Mouse (Mus musculus) forebrain, embryonic 11.5 days (tissue): ENCODE measurements around the gene Gcc1. TPM values are rescaled to one million over a fixed set of nuclear protein-coding genes. Genes with fewer than 3 reads are reported as not detected.

Source experiments
- ATAC-seq: fragments of 200-750 bp; cut with Nextera tagmentation; replicated peaks from 2 replicates; pipeline ENCODE4 v1.8.0; 2017; ENCODE audit warnings: moderate TSS enrichment; ENCODE audit not compliant: low FRiP score
- DNase-seq: peaks from one replicate; pipeline ENCODE4 v3.0.0-alpha.2; 2017; ENCODE audit warnings: low spot score
- H3K27ac ChIP-seq: fragments of 300-500 bp; sonication (generic); 2 replicates; pipeline ENCODE4 v1.5.1; 2014; ENCODE audit warnings: low read depth, low read length
- H3K27me3 ChIP-seq: fragments of 300-500 bp; sonication (generic); 2 replicates; pipeline ENCODE4 v1.6.1; 2014; ENCODE audit warnings: mild to moderate bottlenecking, low read length, mixed read lengths; ENCODE audit not compliant: control insufficient read depth, insufficient read depth
- H3K36me3 ChIP-seq: fragments of 300-500 bp; sonication (generic); 2 replicates; pipeline ENCODE4 v1.6.1; 2014; ENCODE audit warnings: mild to moderate bottlenecking, low read length, moderate library complexity, mixed read lengths; ENCODE audit not compliant: control insufficient read depth, insufficient read depth
- H3K4me1 ChIP-seq: fragments of 300-500 bp; sonication (generic); replicated peaks from 2 replicates; pipeline ENCODE4 v1.6.1; 2014; ENCODE audit warnings: low read length, mixed read lengths; ENCODE audit not compliant: control insufficient read depth, insufficient read depth
- H3K4me2 ChIP-seq: fragments of 300-500 bp; sonication (generic); 2 replicates; pipeline ENCODE4 v1.6.1; 2014; ENCODE audit warnings: low read depth, mild to moderate bottlenecking, low read length, moderate library complexity, mixed read lengths; ENCODE audit not compliant: severe bottlenecking
- H3K4me3 ChIP-seq: fragments of 300-500 bp; sonication (generic); 2 replicates; pipeline ENCODE4 v1.5.1; 2014; ENCODE audit warnings: low read depth, low read length
- H3K9ac ChIP-seq: fragments of 300-500 bp; sonication (generic); 2 replicates; pipeline ENCODE4 v1.6.1; 2014; ENCODE audit warnings: low read length
- H3K9me3 ChIP-seq: fragments of 300-500 bp; sonication (generic); 2 replicates; pipeline ENCODE4 v1.6.1; 2016; ENCODE audit warnings: low read length, mixed read lengths; ENCODE audit not compliant: control insufficient read depth
- WGBS: fragments of 180-500 bp; shearing (Covaris S2); extraction: QIAGEN DNeasy Blood & Tissue Kit; methylation state at CpG from one replicate; pipeline ENCODE4 v1.1.7; 2014; 5-methylcytosine and 5-hydroxymethylcytosine counted together
- polyA plus RNA-seq: library from polyadenylated mRNA; unstranded; fragments of >200 nt; fragmentation: Nextera tagmentation; extraction: Ambion mirVana; gene quantifications from 2 replicates; pipeline ENCODE4 v1.2.1, GENCODE M21; 2014

Gcc1 gene
- 9.3 and 10.4 TPM in 2 replicates for polyA plus RNA-seq

DNA sequence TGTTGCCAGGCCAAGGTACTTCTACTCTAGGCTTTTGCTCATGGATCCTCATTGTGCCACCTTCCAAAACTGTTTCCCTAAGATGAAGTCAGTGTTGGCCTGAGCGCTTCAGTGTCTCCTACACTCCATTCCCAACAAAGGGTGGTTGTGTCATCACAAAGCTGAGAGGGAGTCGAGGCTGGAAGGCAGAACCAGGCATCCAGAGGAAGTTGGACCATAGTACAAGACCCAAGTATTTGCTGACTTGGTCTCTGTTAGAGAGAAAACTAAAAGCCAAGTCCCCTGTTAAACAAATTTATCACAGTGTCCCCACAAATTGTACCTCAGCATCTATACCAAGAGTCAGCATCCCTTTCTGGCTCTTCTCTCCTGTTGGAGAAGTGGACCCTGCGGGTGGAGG lies at the start of gene Gcc1:
Gene Gcc1 (minus strand): TSS at position 101 of the 400 bp plus-strand sequence.
- Histone ChIP-seq H3K4me3 (no peak within 1 kb of the TSS), H3K9me3 (no peaks in the 10 kb centered on the region), H3K27ac (no peak within 1 kb of the TSS), H3K27me3 (no peaks in the 10 kb centered on the region), H3K4me2 (no peak within 1 kb of the TSS), H3K9ac (no peak within 1 kb of the TSS), H3K36me3 (peaks cover 3% of the 10 kb centered on the region), H3K4me1 (0 out of 2 replicates have a peak, but pooled peaks cover 3% of the 10 kb centered on the region)
- WGBS = 91% methylated on average over 3 of the region's 3 CpGs
- no peak for DNase-seq
- no peak for ATAC-seq

DNA sequence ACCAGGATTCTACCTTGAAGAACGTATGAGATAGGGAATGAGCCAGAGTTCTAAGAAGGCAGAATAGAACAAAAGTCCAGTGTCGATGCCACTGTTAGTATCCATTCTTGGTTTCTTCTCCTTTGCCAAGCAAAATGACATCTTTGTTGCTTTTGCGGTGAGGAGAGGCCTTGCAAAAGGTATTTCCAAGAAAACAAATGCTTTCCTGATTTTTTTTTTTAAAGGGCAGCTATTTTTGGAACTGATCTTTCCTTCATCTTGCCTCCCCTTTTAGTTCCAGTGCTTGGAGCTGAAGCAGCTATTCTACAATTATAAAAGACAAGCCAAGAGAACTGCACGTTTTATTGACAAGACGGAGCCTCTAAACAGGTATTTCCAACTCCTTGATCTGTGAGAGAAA lies 46.6 kb upstream of the Gcc1 start, which contains the start of gene Snd1:
Gene Snd1 (plus strand): TSS at position 301 of the 400 bp plus-strand sequence.
- H3K4me2 ChIP-seq = no peak within 1 kb of the TSS
- H3K4me3 ChIP-seq = no peak within 1 kb of the TSS
- H3K27ac ChIP-seq = no peak within 1 kb of the TSS
- DNase-seq (no peak), ATAC-seq (no peak)
- H3K27me3 ChIP-seq = no peaks in the 10 kb centered on the region
- no peak within 1 kb of the TSS for H3K9ac ChIP-seq
- 83% methylated on average over 5 of the region's 5 CpGs for WGBS
- no peaks in the 10 kb centered on the region for H3K36me3 ChIP-seq
- H3K4me1 ChIP-seq = no peaks in the 10 kb centered on the region; the same call in 1 of the 2 replicates
- H3K9me3 ChIP-seq = no peaks in the 10 kb centered on the region

DNA sequence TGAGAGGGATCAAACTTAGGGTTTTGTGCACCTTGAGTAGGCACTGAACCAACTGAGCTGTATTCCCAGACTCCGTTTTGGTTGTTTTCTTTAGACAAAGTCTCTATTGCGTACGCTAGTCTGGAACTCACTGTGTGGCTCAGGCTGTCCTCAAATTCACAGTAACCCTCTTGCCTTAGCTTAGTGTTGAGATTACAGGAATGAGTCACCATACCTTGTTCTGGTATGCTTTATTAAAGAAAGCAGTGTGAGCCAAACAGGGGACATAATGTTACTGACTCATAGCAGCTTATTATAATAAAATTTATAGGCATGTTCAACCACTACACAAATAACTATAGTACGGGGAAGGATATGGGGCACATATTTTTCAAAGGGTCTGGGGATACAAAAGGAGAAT lies 46.0 kb upstream of the Gcc1 start:
- no peak overlapping the region for H3K9ac ChIP-seq
- ATAC-seq (no peak), DNase-seq (no peak)
- H3K36me3 ChIP-seq = no peaks in the 10 kb centered on the region
- H3K27ac ChIP-seq = no peak overlapping the region
- H3K4me1 ChIP-seq = no peaks in the 10 kb centered on the region; the same call in 1 of the 2 replicates
- H3K9me3 ChIP-seq = no peaks in the 10 kb centered on the region
- no peak overlapping the region for H3K4me3 ChIP-seq
- no peak overlapping the region for H3K4me2 ChIP-seq
- 92% methylated on average over 4 of the region's 4 CpGs for WGBS
- no peaks in the 10 kb centered on the region for H3K27me3 ChIP-seq

DNA sequence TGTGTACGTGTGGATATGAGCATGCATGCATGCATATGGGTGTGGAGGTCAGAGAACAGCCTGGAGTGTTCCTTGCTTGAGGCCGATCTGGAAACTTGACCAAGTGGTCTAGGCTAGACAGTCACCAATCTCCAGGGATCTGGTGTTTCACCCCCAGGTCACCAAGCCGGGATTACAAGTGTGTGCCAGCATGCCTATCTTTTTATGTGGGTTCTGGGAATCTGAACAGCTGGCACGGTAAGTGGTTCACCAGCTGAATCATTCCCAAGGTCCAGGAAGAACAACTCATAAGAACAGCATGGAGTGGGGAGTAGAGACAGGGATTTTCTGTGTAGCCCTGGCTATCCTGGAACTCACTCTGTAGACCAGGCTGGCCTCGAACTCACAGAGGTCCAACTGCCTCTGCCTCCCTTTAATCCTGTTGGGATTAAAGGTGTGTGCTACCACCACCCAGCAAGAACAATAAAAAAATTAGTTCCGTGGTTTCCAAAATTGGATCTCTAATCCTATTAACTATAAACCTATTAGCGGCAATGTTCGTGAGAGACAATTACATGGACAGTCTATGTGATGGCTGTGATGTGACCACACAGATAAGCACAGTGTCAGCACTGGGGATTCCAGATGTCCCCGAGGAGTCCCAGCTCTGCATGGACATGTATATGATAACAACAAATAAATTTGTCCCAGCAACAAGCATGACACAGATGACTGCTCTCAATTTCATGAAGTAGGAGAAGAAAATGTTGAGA lies 43.3 kb upstream of the Gcc1 start:
- no peaks in the 10 kb centered on the region for H3K4me1 ChIP-seq
- H3K4me2 ChIP-seq = no peak overlapping the region
- no peaks in the 10 kb centered on the region for H3K27me3 ChIP-seq
- H3K36me3 ChIP-seq = no peaks in the 10 kb centered on the region
- H3K9me3 ChIP-seq = no peaks in the 10 kb centered on the region
- H3K9ac ChIP-seq = no peak overlapping the region
- WGBS = 84% methylated on average over 9 of the region's 9 CpGs
- H3K27ac ChIP-seq = no peak overlapping the region
- ATAC-seq = no peak
- no peak for DNase-seq
- H3K4me3 ChIP-seq = no peak overlapping the region

DNA sequence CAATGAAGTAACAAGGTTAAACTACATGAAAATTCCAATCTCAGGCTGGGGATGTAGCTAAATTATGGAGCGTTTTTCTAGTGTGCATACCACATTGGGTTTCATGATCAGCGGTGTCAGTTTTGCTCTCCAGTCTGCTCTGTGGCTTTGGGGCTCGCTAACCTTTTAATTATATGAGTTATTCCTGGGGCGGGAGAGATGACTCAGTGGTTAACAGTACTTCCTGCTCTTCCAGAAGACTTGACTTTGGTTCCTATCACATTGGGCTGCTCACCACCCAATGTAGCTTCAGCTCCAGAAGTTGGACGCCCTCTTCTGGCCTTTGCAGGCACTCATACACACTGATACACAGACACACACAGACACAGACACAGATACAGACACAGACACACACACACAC lies 42.4 kb upstream of the Gcc1 start:
- Histone ChIP-seq H3K27me3 (no peaks in the 10 kb centered on the region), H3K4me2 (no peak overlapping the region), H3K27ac (no peak overlapping the region), H3K9me3 (no peaks in the 10 kb centered on the region), H3K4me1 (no peaks in the 10 kb centered on the region), H3K4me3 (no peak overlapping the region), H3K36me3 (no peaks in the 10 kb centered on the region), H3K9ac (no peak overlapping the region)
- 81% methylated on average over 5 of the region's 5 CpGs for WGBS
- ATAC-seq = no peak
- no peak for DNase-seq

DNA sequence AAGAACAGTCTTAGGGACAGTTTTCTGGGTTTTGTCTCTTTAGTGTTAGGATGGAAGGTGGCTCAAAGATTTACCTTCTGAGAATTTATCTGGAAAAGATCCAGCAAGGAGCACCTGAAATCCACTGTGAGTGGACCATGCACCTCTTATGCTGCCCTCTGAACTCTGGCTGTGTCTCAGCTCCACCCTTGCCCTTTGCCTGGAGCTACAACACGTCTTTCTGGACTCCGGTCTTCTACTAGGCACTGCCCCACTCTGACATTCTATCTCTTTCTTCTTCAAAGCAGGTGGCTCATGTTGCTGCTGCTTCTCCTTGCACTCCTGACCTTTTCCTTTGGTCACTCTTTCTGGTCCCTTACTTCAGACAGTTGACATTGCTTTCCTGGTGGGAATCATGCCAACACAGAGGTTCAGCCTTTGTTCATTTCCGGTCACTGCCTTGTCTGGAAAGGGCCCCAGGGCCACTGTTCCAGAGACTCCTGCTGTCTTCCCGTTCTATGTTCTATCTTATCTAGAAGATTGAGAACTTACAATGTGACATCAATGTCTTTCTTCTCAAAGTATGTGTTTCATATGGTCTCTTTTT lies 41.9 kb upstream of the Gcc1 start:
- Histone ChIP-seq H3K9ac (no peak overlapping the region), H3K36me3 (no peaks in the 10 kb centered on the region), H3K4me3 (no peak overlapping the region), H3K27me3 (no peaks in the 10 kb centered on the region), H3K4me1 (no peaks in the 10 kb centered on the region), H3K4me2 (no peak overlapping the region), H3K9me3 (no peaks in the 10 kb centered on the region), H3K27ac (no peak overlapping the region)
- no peak for ATAC-seq
- no peak for DNase-seq
- 71% methylated on average over 4 of the region's 4 CpGs for WGBS

DNA sequence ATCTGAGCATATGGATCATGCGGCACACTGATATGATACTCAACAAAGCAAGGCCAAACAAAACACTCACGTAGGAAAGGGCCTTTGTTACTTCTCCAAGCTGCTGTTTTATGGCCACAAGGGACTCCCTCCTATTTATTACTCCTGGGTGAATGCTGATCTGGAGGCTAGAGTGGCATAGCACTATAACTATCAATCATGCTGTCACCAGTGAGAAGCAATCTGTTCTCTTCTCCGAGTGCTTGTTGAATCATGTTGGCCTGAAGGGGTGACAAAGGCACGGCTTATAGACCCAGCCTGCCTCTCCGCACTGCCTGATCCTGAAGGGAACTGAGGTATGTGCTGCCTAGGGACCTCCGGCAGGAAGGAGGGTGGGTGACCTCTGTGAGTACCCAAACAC lies 36.4 kb upstream of the Gcc1 start:
- H3K27ac ChIP-seq = no peak overlapping the region
- H3K4me1 ChIP-seq = no peaks in the 10 kb centered on the region
- no peak for DNase-seq
- H3K9ac ChIP-seq = no peak overlapping the region
- no peaks in the 10 kb centered on the region for H3K36me3 ChIP-seq
- WGBS = 69% methylated on average over 6 of the region's 6 CpGs
- no peak overlapping the region for H3K4me3 ChIP-seq
- H3K9me3 ChIP-seq = no peaks in the 10 kb centered on the region
- ATAC-seq = no peak
- H3K27me3 ChIP-seq = no peaks in the 10 kb centered on the region
- no peak overlapping the region for H3K4me2 ChIP-seq

DNA sequence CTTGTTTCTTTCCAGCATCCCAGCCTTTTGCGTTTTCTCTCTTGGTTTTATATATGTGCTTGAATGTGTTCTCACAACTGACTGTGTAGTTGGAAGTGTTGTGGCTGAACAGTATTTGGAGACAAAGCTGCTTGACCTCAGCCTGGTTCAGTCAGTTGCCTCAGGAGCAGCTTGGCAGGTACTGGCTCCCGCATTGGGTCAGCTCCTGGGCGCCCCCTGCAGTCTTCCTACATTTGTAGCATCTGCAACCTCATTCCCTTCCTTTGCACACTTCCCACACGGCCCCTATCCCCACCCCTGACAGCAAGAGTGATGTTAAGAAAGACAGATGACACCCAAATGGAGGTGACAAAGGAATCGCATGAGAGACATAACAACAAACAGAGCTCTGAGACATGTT lies 32.3 kb upstream of the Gcc1 start:
- H3K36me3 ChIP-seq = no peaks in the 10 kb centered on the region
- H3K4me1 ChIP-seq = no peaks in the 10 kb centered on the region
- H3K27ac ChIP-seq = no peak overlapping the region
- no peaks in the 10 kb centered on the region for H3K27me3 ChIP-seq
- no peaks in the 10 kb centered on the region for H3K9me3 ChIP-seq
- 8% methylated on average over 5 of the region's 5 CpGs for WGBS
- no peak overlapping the region for H3K4me3 ChIP-seq
- no peak overlapping the region for H3K4me2 ChIP-seq
- H3K9ac ChIP-seq = no peak overlapping the region
- no peak for ATAC-seq
- peak; percentile 79 for DNase-seq

DNA sequence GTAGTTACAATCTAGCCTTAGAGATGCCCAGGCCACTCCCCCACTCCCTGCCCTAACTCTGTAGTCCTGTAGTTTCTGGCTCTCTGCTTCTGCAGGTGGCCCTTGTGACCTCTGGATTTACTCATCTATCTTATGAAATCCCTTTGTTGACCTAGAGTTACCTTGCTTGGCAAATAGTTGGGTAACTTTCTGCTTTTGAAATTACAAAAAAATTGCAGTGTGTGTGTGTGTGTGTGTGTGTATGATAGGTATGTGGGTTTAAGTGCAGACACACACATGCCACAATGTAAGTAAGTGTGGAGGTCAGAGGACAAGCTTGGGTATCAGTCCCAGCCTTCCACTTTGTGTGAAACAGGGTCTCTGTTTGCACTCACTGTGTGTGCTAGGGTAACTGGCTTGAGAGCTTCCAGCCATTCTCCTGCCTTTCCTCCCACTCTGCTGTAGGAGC lies 31.1 kb upstream of the Gcc1 start:
- no peak overlapping the region for H3K4me2 ChIP-seq
- H3K9me3 ChIP-seq = no peaks in the 10 kb centered on the region
- H3K4me3 ChIP-seq = no peak overlapping the region
- no peak for DNase-seq
- no peak overlapping the region for H3K9ac ChIP-seq
- H3K4me1 ChIP-seq = no peaks in the 10 kb centered on the region
- no peaks in the 10 kb centered on the region for H3K36me3 ChIP-seq
- ATAC-seq = no peak
- H3K27ac ChIP-seq = no peak overlapping the region
- no peaks in the 10 kb centered on the region for H3K27me3 ChIP-seq
